Mouse (Mus musculus) ES-E14 (cell line): ENCODE measurements around the gene Lrrc10b. TPM values are rescaled to one million over a fixed set of nuclear protein-coding genes. Genes with fewer than 3 reads are reported as not detected.

Experiments
- DNase-seq: peaks from one replicate; pipeline ENCODE4 v3.0.0-alpha.2; 2013; ENCODE audit warnings: low read depth, low spot score
- H3K27ac ChIP-seq: 2 replicates; pipeline ENCODE4 v1.5.1; 2012; ENCODE audit warnings: low read depth, mild to moderate bottlenecking, low read length, moderate library complexity, mixed read lengths; ENCODE audit not compliant: poor library complexity, insufficient read depth, severe bottlenecking
- H3K36me3 ChIP-seq: 2 replicates; pipeline ENCODE4 v1.6.1; 2012; ENCODE audit warnings: mild to moderate bottlenecking, low read length, moderate library complexity, mixed read lengths; ENCODE audit not compliant: control insufficient read depth, poor library complexity, insufficient read depth, severe bottlenecking
- H3K4me1 ChIP-seq, 2 experiments: fragments of 150-350 bp in 1 of 2; sonication (generic) in 1 of 2; 2 replicates each; pipeline ENCODE4 v1.6.1; 2012; ENCODE audit warnings: low read length in 2 of 2, mild to moderate bottlenecking in 1 of 2, mixed read lengths in 1 of 2; ENCODE audit not compliant: control insufficient read depth in 2 of 2, insufficient read depth in 2 of 2, poor library complexity in 1 of 2
- H3K4me3 ChIP-seq, 2 experiments: fragments of 150-350 bp in 1 of 2; sonication (generic) in 1 of 2; 2 replicates each; pipeline ENCODE4 v1.5.1; 2012; ENCODE audit warnings: low read length in 2 of 2, low read depth in 1 of 2, mild to moderate bottlenecking in 1 of 2, mixed read lengths in 1 of 2; ENCODE audit not compliant: insufficient read depth in 1 of 2, poor library complexity in 1 of 2, severe bottlenecking in 1 of 2
- H3K9ac ChIP-seq: 2 replicates; pipeline ENCODE4 v1.6.1; 2012; ENCODE audit warnings: low read depth, mild to moderate bottlenecking, low read length, mixed read lengths; ENCODE audit not compliant: poor library complexity, insufficient read depth, severe bottlenecking
- H3K9me3 ChIP-seq: fragments of 150-350 bp; sonication (generic); 2 replicates; pipeline ENCODE4 v1.6.1; 2012; ENCODE audit warnings: low read depth, mild to moderate bottlenecking, low read length; ENCODE audit not compliant: control insufficient read depth, insufficient read depth
- CHD2 ChIP-seq: IDR thresholded peaks from 2 replicates; pipeline ENCODE4 v1.6.1; 2014; ENCODE audit warnings: mild to moderate bottlenecking, low read depth, low read length, inconsistent platforms
- HCFC1 ChIP-seq: IDR thresholded peaks from 2 replicates; pipeline ENCODE4 v1.6.1; 2012; ENCODE audit warnings: low read length, inconsistent platforms, borderline replicate concordance; ENCODE audit not compliant: insufficient read depth
- MAFK ChIP-seq: IDR thresholded peaks from 2 replicates; pipeline ENCODE4 v1.6.1; 2014; ENCODE audit warnings: mild to moderate bottlenecking, low read depth, low read length, inconsistent platforms; ENCODE audit not compliant: insufficient read depth
- ZC3H11A ChIP-seq: IDR thresholded peaks from 2 replicates; pipeline ENCODE4 v1.6.1; 2012; ENCODE audit warnings: low read depth, mild to moderate bottlenecking, inconsistent platforms, low read length, borderline replicate concordance
- ZNF384 ChIP-seq: IDR thresholded peaks from 2 replicates; pipeline ENCODE4 v1.6.1; 2012; ENCODE audit warnings: low read depth, low read length, inconsistent platforms
- in situ Hi-C, 2 experiments: fragments of 600-800 bp; cut with MboI; formaldehyde crosslinking; loops; one replicate each; pipeline ENCODE4 v1.15.1; 2025; ENCODE audit warnings: low sequenced_read_pairs in 2 of 2, inconsistent platforms in 1 of 2; ENCODE audit not compliant: unreplicated experiment in 2 of 2
- total RNA-seq: library from RNA; depleted of rRNA; stranded (reverse); fragments of 300-350 nt; gene quantifications from 2 replicates; pipeline ENCODE4 v1.2.3, GENCODE M21; 2012

The Lrrc10b gene
- total RNA-seq, 1 experiment: 0.27 TPM

DNA sequence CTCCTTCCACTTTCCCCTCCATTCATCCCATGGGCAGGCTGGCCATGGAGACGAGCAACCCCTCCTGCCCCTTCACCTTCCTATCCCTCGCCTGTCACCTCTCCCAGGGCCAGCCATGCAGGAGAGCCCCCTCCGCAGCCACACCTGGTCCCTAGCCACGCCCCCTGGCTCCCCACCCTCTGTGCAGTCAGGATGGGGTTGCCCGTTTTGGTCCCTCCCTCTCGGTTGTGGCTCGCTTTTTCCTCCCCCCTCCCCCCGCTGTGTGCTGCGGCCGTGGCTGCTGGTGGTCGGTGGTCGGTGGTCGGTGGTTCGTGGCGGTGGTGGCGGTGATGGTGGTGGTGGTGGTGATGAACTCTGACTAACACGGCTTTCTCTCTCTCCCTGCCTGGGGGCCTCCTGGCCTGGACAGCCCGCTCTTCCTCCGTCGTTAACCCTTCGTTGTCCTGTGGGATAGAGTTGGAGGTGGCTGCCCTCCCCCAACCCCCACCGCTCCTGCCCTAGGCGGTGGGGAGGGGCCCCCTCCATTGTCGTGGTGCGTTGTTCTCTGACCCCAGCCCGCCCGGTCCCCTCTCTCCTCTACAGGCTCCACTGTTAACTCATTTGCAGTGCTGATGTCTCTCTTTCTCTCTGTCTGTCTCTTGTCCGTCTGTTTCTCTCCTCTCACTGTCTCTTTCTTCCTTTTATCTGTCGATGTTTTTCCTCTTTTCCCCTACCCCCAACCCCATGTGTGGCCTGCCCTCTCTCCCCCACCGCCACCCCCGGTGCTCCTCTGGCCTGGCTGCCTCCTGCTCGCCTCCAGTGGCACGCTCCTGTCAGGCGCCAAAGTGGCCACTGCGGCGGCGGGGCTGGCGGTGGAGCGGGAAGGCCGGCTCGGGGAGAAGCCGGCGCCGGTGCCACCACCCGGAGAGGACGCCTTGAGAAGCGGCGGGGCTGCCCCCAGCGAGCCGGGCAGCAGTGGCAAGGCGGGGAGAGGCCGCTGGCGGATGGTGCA is 35.0 kb downstream of the Lrrc10b start:
- peak overlapping the region; percentile 26; the same call in 1 of the 2 replicates for H3K9ac ChIP-seq
- H3K36me3 ChIP-seq: no peaks in the 10 kb centered on the region; the same call in 1 of the 2 replicates
- TF ChIP-seq ZNF384 (no peak), ZC3H11A (no peak), MAFK (no peak), HCFC1 (no peak), CHD2 (no peak)
- DNase-seq: no peak
- peaks cover 0 to 12% of the 10 kb centered on the region in 2 experiments; a peak in 2 of 4 replicates for H3K4me1 ChIP-seq
- in situ Hi-C loops: no loop called here
- no peak overlapping the region for H3K27ac ChIP-seq
- H3K4me3 ChIP-seq: peak overlapping the region; percentile 42 to 62; a peak in 3 of 4 replicates
- H3K9me3 ChIP-seq: no peaks in the 10 kb centered on the region

DNA sequence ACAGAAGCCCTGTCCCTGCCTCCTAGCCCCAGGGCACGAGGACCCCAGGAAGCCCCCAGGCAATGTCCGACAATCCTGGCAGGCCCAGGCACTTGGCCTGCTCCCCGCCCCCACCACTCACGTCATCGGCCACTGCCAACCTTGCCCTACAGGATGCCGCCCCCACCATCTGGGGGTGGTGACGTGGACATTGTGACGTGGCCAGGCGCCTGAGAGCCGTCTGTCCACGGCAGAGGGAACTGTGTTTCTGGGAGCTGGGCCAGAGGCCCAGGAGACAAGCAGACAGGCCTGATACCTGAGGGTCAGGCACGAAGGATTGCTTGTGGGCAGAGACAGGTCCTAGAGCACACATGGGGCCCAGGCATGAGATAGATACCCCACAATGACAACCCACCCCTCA is 39.8 kb downstream of the Lrrc10b start:
- no peak for TF ChIP-seq HCFC1
- no peak for DNase-seq
- in situ Hi-C loops: no loop called here
- Histone ChIP-seq H3K4me3 (no peak overlapping the region), H3K36me3 (no peaks in the 10 kb centered on the region; the same call in 1 of the 2 replicates), H3K4me1 (peaks cover 0 to 22% of the 10 kb centered on the region in 2 experiments; a peak in 2 of 4 replicates), H3K9ac (no peak overlapping the region), H3K9me3 (no peaks in the 10 kb centered on the region), H3K27ac (no peak overlapping the region)

DNA sequence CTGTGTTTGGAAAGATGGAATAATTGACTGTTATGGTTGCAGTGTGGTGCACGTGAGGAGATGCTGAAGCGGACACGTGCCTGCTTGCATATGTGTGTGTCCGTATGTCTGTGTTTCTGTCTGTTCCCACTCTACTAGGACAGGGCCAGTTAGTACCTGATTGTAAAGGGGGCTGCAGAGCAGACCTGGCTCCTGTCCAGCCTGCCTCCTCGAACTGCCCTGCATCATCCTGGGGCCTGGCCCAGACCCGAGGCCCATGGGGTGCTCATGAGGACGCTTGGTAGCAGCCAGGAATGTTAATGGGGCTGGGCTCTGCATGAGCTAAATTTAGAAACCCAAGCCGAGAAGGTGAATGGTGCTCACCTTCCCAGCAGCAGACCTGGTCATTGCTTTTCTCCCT is 40.4 kb downstream of the Lrrc10b start:
- Histone ChIP-seq H3K4me1 (peaks cover 0 to 18% of the 10 kb centered on the region in 2 experiments; a peak in 2 of 4 replicates), H3K27ac (no peak overlapping the region), H3K9me3 (no peaks in the 10 kb centered on the region), H3K4me3 (no peak overlapping the region), H3K9ac (no peak overlapping the region), H3K36me3 (no peaks in the 10 kb centered on the region; the same call in 1 of the 2 replicates)
- TF ChIP-seq ZNF384: no peak
- TF ChIP-seq MAFK: no peak
- no peak for TF ChIP-seq HCFC1
- no peak for TF ChIP-seq CHD2
- TF ChIP-seq ZC3H11A: no peak
- in situ Hi-C loops: no loop called here
- DNase-seq: no peak

DNA sequence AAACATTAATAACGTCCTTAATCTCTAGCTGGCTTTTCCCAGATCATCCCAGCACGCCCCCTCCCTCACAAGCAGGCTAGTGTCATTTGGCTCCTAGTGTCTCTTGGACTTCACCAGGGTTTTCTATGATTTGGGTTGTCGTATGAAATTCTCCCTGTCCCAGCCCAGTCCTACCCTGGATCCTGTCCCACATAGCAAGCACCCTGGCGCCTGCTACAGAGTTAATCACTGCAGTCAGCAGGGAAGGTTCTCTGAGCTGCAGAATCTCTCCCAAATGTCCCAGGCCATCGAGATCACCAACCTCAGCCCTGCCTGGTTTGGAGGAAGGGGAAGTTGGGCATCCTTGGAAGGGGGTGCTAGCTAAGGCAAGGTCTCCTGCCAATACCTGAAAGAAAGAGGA is 41.8 kb downstream of the Lrrc10b start:
- TF ChIP-seq ZC3H11A: no peak
- no peak for TF ChIP-seq CHD2
- TF ChIP-seq MAFK: no peak
- no peak for TF ChIP-seq ZNF384
- TF ChIP-seq HCFC1: no peak
- DNase-seq: no peak
- Histone ChIP-seq H3K36me3 (no peaks in the 10 kb centered on the region; the same call in 1 of the 2 replicates), H3K4me3 (no peak overlapping the region), H3K4me1 (peaks cover 0 to 13% of the 10 kb centered on the region in 2 experiments; a peak in 1 of 4 replicates), H3K9ac (no peak overlapping the region), H3K27ac (no peak overlapping the region), H3K9me3 (no peaks in the 10 kb centered on the region)
- in situ Hi-C loops: no loop called here
